Mouse (Mus musculus) activated CD4-positive, CD25-positive, alpha-beta regulatory T cell, adult 4 months (primary cell): ENCODE data around the gene Csrp1. TPM values are rescaled to one million over a fixed set of nuclear protein-coding genes. Genes with fewer than 3 reads are reported as not detected.
A peak's percentile ranks its signal among the peaks of the same experiment; 100 is the strongest.

Experiments used
- ATAC-seq: one replicate; pipeline ENCODE4 v1.8.0; 2017
- polyA plus RNA-seq, 2 experiments: library from polyadenylated mRNA; unstranded; fragments of 100-300 nt; shearing (Covaris generic); gene quantifications; one replicate each; pipeline ENCODE4 v1.2.1; 2017

The Csrp1 gene
- polyA plus RNA-seq, 2 experiments from 2014 or later, result 14.5 to 35.2 TPM

DNA sequence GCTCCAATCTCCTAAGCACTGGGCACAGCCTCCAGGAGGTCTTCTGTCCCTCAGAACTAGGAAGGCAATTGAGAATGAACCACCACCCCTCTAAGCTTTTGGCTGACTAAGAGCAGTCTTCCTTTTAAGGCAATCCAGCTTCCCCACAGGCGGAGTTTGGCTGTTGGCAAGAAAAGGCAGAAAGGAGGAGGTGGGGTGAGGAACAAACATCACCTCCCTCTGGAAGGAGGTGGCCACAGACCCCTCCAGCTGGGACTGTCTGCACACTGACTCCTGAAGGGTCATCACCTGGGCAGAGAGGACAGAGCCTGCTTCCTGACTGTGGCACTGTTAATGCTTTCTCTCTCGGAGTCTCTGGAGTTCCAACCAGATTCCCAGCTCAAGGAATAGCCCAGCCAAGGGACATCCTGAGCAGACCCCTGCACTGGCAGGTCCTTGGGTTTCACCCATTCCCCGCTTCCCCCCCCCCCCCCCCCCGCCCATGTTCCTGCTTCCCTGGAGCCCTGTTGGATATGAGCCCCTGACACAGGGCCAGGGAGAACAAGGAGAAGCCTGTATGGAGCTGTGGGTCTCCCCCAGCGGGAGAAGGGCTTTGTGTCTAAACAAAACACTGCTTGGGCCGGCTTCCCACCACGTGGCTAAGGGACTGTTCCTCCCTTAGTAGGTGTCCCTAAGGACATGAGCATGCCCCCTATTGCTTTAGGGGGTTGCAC lies 14.5 kb downstream of the Csrp1 start:
- no peak for ATAC-seq

DNA sequence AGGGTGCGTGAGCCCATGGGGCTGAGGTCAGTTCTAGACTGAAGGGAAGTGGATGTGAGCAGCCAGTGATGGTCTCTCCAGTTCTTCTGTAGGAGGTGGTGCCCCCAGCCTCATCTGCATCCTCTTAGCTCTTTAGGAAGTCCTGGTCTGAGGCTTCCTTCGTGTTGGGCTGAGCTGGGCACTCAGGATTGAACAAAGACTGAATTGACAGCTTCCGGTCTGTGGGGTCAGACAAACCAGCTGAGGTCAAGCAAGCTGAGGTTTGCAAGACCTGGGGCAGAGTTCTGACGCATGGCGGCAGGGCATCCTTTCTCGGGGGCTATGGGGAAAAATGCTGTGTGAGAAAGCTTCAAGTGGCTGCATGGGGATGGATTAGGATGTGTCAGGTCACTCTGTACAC lies 15.6 kb downstream of the Csrp1 start:
- no peak for ATAC-seq

DNA sequence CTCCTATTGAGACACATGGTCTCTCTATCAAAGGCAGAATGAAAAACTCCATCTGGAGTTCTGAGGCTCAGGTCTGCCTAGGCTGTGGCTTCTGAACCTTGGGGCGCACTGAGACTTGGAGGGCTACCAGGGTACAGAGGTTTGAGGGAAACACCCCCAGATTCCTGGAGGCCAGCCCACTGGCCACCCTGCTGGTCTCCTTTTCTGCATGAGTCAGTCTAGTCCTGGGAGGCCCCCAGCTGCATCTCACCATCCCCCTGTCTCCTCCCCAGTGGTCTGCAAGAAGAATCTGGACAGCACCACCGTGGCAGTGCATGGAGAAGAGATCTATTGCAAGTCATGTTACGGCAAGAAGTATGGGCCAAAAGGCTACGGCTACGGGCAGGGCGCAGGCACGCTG lies 25.1 kb downstream of the Csrp1 start:
- ATAC-seq, result no peak

DNA sequence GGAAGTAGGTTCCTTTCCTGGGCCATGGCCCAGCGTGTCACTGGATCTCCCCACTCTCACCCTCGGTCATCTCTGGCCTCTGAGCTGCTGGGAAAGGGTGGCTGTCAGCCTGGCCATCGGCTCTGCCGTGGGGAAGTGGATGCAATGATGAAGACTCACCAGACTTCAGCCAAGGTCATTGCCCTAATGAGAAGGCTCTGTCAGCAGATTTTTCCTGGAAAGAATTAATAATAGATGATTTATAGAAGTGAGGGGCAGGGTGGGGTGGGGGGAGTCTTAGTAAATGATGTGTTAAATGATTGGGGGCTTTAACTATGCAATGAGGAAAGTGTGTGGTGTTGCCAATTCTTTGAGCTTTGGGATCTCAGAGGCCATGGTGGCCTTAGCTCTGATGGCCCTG lies 26.4 kb downstream of the Csrp1 start:
- no peak for ATAC-seq

- ATAC-seq, result peak; percentile 100
Measured at GRCm38 (mm10) chr1:135752737-135753348, 33.0 kb downstream of the Csrp1 start.

- ATAC-seq, result no peak
Measured at GRCm38 (mm10) chr1:135755287-135755686, 35.4 kb downstream of the Csrp1 start.

- ATAC-seq, result no peak
Measured at GRCm38 (mm10) chr1:135755913-135756312, 36.1 kb downstream of the Csrp1 start.

GRCm38 (mm10) chr1:135757287-135757686 lies 37.4 kb downstream of the Csrp1 start:
- ATAC-seq, result no peak

DNA sequence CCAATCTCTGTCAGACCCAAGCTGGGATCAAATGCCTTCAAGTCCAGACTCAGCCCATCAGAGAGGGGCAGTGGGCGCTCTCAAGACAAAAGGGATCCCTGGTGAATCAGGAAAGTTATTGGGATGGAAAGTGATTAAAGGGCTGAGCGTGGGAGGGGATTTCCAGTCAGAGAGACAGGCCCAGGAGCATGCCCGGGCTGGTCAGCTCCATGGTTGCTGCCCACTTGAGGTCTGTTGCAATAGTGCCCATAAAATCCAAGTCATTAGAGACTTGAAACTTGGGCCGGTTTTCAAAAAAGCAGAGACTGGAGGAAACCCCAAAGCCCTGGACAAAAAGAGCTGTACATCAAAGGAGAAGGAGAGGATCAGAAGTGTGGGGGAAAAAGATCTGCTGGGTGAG lies 39.8 kb downstream of the Csrp1 start:
- ATAC-seq, result no peak

GRCm38 (mm10) chr1:135760216-135760615 lies 40.4 kb downstream of the Csrp1 start:
- no peak for ATAC-seq

GRCm38 (mm10) chr1:135761728-135762127 lies 41.9 kb downstream of the Csrp1 start:
- no peak for ATAC-seq

- no peak for ATAC-seq
Measured at GRCm38 (mm10) chr1:135763503-135764205, 43.8 kb downstream of the Csrp1 start.

DNA sequence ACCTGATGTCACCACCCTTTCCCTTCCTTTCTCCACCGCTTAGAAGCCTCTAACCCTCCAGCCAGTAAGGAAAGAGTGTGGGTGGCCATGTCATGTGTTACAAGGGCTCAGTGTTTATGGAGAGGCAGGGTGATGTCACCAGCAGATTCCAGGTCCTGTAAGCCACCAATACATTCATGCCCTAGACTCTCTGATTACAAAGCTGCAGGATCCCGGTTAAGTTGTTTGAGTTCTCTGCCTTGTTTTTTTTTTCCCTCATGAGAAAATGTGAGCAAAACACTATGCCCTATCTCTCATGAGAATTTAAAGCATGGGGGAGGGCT lies 44.3 kb downstream of the Csrp1 start:
- no peak for ATAC-seq

DNA sequence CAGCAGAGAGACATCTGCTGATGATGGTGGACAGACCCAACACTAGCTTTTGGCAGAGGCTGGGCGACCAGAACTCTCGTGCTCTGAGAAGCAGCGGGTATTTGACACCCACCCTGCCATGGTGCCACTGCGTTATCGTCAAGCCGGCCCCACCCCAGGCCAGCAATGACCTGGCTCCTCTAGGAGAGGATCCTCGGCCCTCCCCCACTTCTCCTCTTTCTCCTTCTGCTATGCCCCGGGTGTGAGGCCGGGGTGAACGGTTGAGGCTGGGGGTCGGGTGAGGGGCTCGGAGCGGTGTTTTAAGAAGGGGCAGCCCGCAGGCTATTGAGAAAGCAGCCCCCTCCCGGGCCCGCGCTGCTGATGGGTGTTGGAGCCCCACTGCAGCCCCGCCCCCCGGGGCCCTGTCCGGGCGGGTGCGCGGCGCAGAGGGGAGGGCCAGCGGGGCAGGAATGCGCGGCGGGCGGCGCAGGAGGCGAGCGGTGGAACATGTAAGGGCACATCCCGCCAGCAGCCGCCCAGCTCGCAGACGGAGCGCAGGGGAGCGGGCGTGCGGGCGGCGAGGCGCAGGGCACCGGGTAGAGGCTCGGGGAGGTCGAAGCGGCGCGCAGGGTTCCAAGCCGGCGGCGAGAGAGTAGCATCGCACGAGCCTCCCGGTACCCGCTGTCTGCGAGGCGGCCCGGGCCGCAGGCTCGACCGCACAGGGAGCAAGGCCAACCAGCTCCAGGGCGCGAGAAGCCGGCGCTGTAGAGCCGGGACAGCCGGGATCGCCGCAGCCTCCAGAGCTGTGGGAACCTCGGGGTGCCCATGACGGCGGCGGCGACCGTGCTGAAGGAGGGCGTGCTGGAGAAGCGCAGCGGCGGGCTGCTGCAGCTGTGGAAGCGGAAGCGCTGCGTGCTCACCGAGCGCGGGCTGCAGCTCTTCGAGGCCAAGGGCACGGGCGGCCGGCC lies 46.1 kb downstream of the Csrp1 start, which contains the start of gene Phlda3:
Gene Phlda3, plus strand, starts transcription at position 475 of the 947 bp plus-strand sequence.
- ATAC-seq, result peak; percentile 82

GRCm38 (mm10) chr1:135766592-135767306 lies 46.9 kb downstream of the Csrp1 start:
- ATAC-seq, result no peak

DNA sequence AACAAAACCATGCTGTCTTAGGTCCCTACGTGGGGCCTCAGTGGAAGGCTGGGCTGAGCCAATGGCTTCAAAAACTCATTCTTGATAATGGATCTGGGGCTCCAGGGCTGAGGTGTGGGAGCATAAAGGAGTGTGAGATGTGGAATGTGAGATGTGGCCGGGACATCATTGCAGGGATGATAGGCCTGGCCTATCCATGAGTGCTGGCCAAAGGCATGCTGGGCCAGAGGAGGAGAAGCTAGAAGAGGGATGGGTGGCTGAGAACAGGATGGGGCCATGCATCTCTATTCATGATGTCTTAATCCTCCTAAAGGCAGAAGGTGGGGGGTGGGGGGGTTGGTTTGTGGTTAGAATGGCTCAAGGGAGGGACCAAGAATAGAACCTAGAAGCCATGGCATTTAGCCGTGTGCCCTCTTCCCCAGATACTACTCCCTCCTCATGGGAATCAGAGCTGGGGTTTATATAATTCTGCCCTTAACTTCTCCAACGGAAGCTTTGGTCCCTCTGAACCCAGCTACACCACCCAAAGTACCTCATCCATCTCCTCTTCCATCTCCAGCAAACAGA lies 47.5 kb downstream of the Csrp1 start:
- ATAC-seq, result no peak

- no peak for ATAC-seq
Measured at GRCm38 (mm10) chr1:135768400-135768799, 48.5 kb downstream of the Csrp1 start.

- ATAC-seq, result no peak
Measured at GRCm38 (mm10) chr1:135770237-135770636, 50.4 kb downstream of the Csrp1 start.

DNA sequence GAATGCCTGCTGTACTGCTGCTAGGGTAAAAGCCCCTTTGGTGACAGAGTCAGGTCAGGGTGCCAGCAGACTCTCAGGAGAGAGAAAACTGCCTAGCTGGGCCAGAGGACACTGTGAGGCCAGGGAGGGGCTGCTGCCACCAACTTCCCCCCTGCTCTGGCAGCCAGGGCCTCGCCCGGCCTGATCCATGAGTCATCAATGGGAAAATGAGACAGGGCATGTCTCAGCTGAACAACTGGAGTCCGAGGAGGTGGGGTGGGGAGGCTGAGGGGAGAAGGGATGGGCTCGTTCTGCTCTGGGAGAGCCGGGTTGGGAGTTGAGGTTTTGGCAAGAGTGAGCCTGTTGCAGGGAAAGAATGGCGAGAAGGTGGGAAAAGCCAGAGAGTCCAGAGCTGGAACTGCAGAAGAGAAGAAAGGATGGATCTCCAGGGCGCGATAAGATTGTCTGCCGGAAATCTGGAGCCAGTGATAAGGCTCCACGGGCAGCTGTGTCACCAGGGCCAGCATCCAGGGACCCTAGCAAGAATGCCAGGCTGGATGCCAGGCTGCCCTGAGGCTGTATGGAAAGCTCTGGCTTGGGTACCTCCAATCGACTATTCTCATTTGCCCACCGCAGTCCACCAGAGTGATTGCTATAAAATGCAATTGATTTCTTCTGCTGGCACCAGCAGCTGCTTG lies 51.2 kb downstream of the Csrp1 start:
- ATAC-seq, result no peak

GRCm38 (mm10) chr1:135771573-135771970 lies 51.7 kb downstream of the Csrp1 start:
- no peak for ATAC-seq

GRCm38 (mm10) chr1:135776596-135776995 lies 56.7 kb downstream of the Csrp1 start:
- no peak for ATAC-seq
